ENCODE assay signal across 8 mouse cellular contexts in genomic region chr12:89812550-89813207, GRCm38 (mm10).
DNase-seq lines count a peak whose midpoint lies in the region; ATAC-seq lines count a peak whose summit lies in the region.

No protein-coding gene starts in this region.

- H3K27ac ChIP-seq in heart, embryonic 12.5 days (ENCODE audit: poor library complexity, severe bottlenecking), result no peak overlapping the region
- H3K27ac ChIP-seq in forebrain, embryonic 14.5 days (ENCODE audit: low read depth, low read length), result no peak overlapping the region
- no peak overlapping the region for H3K27ac ChIP-seq in liver, embryonic 16.5 days (ENCODE audit: low read length)

- H3K9ac ChIP-seq in heart, embryonic 12.5 days, result peak overlapping the region; percentile 28
- H3K9ac ChIP-seq in forebrain, embryonic 14.5 days (ENCODE audit: low read length), result peak overlapping the region; percentile 64
- H3K9ac ChIP-seq in liver, embryonic 16.5 days (ENCODE audit: low read depth, low read length), result no peak overlapping the region

- no peaks in the 10 kb centered on the region for H3K9me3 ChIP-seq in heart, embryonic 12.5 days (replicated peaks)
- H3K9me3 ChIP-seq in forebrain, embryonic 14.5 days (replicated peaks; ENCODE audit: control insufficient read depth, low read length), result no peaks in the 10 kb centered on the region
- no peaks in the 10 kb centered on the region for H3K9me3 ChIP-seq in liver, embryonic 16.5 days (replicated peaks; ENCODE audit: control insufficient read depth, low read length)

- 0 out of 2 replicates have a peak, but pooled peaks cover 10% of the 10 kb centered on the region for H3K27me3 ChIP-seq in heart, embryonic 12.5 days (replicated peaks)
- peaks cover 9% of the 10 kb centered on the region for H3K27me3 ChIP-seq in forebrain, embryonic 14.5 days (replicated peaks; ENCODE audit: control insufficient read depth, insufficient read depth, low read length)
- H3K27me3 ChIP-seq in liver, embryonic 16.5 days (ENCODE audit: control insufficient read depth, insufficient read depth, low read depth, low read length), result peaks cover 7% of the 10 kb centered on the region

- peaks cover 10% of the 10 kb centered on the region for H3K4me1 ChIP-seq in heart, embryonic 12.5 days (replicated peaks)
- H3K4me1 ChIP-seq in forebrain, embryonic 14.5 days (ENCODE audit: control insufficient read depth, insufficient read depth, low read length), result peaks cover 6% of the 10 kb centered on the region
- no peaks in the 10 kb centered on the region for H3K4me1 ChIP-seq in liver, embryonic 16.5 days (ENCODE audit: control insufficient read depth, low read depth, low read length)

- H3K36me3 ChIP-seq in heart, embryonic 12.5 days, result no peaks in the 10 kb centered on the region
- no peaks in the 10 kb centered on the region for H3K36me3 ChIP-seq in forebrain, embryonic 14.5 days (ENCODE audit: control insufficient read depth, insufficient read depth, low read length)
- H3K36me3 ChIP-seq in liver, embryonic 16.5 days (ENCODE audit: control insufficient read depth, insufficient read depth), result no peaks in the 10 kb centered on the region

- 3% methylated on average over 17 of the region's 17 CpGs for WGBS in heart, embryonic 12.5 days
- WGBS in forebrain, embryonic 14.5 days, result under 1% methylated on average over 17 of the region's 17 CpGs
- WGBS in liver, embryonic 16.5 days (ENCODE audit: insufficient replicate concordance), result 1% methylated on average over 17 of the region's 17 CpGs

- no peak; the same call in 1 of the 2 replicates for ATAC-seq in heart, embryonic 12.5 days (ENCODE audit: insufficient number of reproducible peaks, low FRiP score)
- peak; percentile 43 for ATAC-seq in forebrain, embryonic 14.5 days
- no peak for ATAC-seq in liver, embryonic 16.5 days (ENCODE audit: low read depth)

- no peak for DNase-seq in heart, adult 11 months
- peak; percentile 8 for DNase-seq in ES-CJ7 (ENCODE audit: low read depth, low spot score)
- peak; percentile 43 for DNase-seq in forebrain, embryonic 14.5 days (ENCODE audit: low spot score)
- no peak for DNase-seq in spleen, postnatal 4 days (ENCODE audit: low spot score in 2 of 2)
- no peak for DNase-seq in embryo, embryonic 10.5 days (ENCODE audit: low spot score)
- DNase-seq in right cerebral cortex, postnatal 36 days (ENCODE audit: low spot score in 2 of 2), result no peak

- H3K4me3 ChIP-seq in heart, embryonic 12.5 days, result peak overlapping the region; percentile 58
- H3K4me3 ChIP-seq in forebrain, embryonic 14.5 days (ENCODE audit: low read depth, low read length), result peak overlapping the region; percentile 40
- H3K4me3 ChIP-seq in liver, embryonic 16.5 days (ENCODE audit: low read depth, low read length), result peak overlapping the region; percentile 6; the same call in 1 of the 2 replicates

- H3K4me2 ChIP-seq in heart, embryonic 12.5 days, result peak overlapping the region; percentile 99
- H3K4me2 ChIP-seq in forebrain, embryonic 14.5 days (ENCODE audit: low read length), result peak overlapping the region; percentile 87
- H3K4me2 ChIP-seq in liver, embryonic 16.5 days (ENCODE audit: low read depth, low read length), result peak overlapping the region; percentile 32

Comparison
In these comparisons a context has a peak if more than half of its experiments do, and no peak if none do; other contexts are left out.
1. H3K4me2 ChIP-seq: peak in every context shown above with its lines; median percentile 99 in heart, embryonic 12.5 days; 87 in forebrain, embryonic 14.5 days; 32 in liver, embryonic 16.5 days.
2. H3K4me3 ChIP-seq: peak in every context shown above with its lines; median percentile 58 in heart, embryonic 12.5 days; 40 in forebrain, embryonic 14.5 days; 6 in liver, embryonic 16.5 days.
3. DNase-seq: peak in ES-CJ7 (single experiment) and forebrain, embryonic 14.5 days (single experiment); none in heart, adult 11 months (single experiment), spleen, postnatal 4 days (0 of 2), embryo, embryonic 10.5 days (single experiment) and right cerebral cortex, postnatal 36 days (0 of 2).